Mouse (Mus musculus): Measurements from ENCODE around the gene Zfp324.

Zfp324 gene

DNA sequence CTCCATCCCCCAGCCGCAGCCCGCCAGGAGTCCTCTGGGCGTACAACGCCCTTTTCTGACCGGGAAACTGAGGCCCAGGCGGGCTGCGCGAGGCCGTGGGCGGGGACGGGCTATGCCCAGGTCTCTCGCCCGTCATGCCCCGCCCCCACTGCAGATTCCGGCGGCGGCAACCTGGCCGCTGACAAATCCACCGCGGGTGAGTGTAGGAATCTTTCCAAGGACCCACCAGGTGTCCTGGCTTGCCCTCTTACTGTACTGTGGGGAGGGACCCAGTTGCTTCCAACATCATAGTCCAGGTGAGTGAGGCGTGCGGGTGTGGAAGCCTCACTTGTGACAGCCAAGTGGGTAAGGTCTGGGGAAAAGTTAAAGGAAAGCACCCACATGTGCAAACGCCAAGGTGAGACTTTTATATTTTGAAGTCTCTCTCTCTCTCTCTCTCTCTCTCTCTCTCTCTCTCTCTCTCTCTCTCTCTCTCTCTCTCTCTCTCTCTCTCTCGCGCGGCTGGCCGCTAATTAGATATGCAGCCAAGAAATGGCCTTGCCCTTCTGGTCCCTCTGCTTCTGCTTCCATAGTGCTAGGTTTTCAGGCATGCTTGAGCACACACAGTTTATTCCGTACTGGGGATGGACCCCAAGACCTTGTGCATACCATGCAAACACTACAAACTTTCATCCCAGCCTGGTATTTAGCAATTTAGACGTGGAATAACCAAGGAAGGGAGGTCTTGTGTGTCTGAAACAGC, 637 bp downstream of the Zfp324 start:
- peak; percentile 30 for DNase-seq (ENCODE audit: low spot score)

DNA sequence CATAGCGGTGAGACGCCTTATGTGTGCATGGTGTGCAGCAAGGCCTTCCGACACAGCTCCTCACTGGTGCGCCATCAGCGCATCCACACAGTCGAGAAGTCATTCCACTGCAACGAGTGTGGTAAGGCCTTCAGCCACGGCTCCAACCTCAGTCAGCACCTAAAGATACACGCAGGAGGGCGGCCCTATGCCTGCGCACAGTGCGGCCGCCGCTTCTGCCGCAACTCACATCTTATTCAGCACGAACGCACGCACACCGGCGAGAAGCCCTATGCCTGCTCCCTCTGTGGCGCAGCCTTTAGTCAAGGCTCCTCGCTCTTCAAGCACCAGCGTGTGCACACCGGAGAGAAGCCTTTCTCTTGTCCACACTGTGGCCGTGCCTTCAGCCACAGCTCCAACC, 5.3 kb downstream of the Zfp324 start:
- no peak for DNase-seq (ENCODE audit: low spot score)

GRCm38 (mm10) chr7:12977682-12978389, 12.2 kb downstream of the Zfp324 start, which contains the start of gene Zfp446:
Zfp446 (plus strand) TSS chr7:12977848.
- DNase-seq (ENCODE audit: low spot score), result peak; percentile 92

DNA sequence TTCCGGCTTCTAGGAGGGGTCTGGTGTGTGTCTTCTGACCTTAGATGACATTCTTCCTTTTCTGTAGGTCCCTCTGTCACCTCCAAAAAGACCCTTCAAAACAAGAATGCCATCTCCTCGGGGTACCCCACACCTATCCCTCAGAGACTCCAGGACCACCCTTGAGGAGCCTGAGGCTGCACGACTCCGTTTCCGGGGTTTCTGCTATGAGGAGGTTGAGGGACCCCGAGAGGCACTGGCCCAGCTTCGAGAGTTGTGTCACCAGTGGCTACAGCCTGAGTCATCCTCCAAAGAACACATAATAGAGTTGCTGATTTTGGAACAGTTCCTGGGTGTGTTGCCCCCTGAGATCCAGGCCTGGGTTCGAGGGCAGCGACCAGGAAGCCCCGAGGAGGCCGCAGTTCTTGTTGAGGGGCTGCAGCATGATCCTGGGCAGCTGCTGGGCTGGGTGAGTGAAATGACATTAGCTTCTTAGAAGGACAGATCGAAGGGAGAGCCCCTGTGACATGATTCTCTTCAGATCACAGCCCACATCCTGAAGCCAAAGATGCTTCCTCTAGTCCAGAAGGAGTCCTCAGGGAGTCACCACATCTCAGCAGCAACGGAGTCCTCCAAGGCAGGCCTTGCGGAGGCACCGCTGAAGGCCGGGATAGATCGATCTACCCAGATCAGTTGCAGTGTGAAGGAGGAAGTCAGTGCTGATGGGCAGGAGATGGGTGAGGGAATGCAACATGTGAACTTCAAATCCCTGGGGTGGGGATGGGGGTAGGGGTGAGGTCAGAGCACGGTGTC, 13.5 kb downstream of the Zfp324 start:
- no peak for DNase-seq (ENCODE audit: low spot score)

DNA sequence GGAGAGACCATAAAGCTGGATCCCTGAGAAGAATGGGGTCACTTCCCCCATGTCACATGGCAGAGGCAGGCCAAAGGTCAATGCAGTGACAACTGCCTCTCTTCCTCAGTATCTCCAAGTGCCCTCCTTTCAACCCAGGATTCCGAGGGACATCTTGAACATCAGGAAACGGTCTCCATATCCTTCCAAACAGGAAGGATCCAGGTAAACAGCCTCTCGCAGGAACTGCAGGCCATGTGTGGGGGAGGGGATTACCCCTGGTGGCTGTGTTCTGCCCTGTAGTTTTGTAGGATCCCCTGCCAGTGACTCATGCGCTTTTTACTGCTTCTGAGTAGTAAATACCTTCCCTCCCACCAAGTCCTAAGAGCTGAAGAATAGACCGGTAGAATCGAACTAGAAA, 14.1 kb downstream of the Zfp324 start:
- no peak for DNase-seq (ENCODE audit: low spot score)

- DNase-seq (ENCODE audit: low spot score), result no peak
Measured at GRCm38 (mm10) chr7:12980291-12980690, 14.7 kb downstream of the Zfp324 start.

GRCm38 (mm10) chr7:12985724-12986123, 20.1 kb downstream of the Zfp324 start:
- DNase-seq (ENCODE audit: low spot score), result no peak

DNA sequence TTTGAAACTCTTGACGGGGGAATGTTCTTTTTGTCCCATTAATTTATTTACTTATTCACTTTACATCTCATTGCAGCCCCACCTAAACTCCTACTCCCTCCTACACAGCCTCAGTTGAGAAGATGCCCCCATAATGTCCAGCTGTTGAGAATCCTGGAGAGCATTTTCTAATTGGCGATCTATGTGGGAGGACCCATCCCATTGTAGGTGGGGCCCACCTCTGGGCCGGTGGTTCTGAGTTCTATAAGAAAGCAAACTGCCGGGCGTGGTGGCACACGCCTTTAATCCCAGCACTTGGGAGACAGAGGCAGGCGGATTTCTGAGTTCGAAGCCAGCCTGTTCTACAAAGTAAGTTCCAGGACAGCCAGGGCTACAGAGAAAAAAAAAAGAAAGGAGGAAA, 21.3 kb downstream of the Zfp324 start:
- no peak for DNase-seq (ENCODE audit: low spot score)

DNA sequence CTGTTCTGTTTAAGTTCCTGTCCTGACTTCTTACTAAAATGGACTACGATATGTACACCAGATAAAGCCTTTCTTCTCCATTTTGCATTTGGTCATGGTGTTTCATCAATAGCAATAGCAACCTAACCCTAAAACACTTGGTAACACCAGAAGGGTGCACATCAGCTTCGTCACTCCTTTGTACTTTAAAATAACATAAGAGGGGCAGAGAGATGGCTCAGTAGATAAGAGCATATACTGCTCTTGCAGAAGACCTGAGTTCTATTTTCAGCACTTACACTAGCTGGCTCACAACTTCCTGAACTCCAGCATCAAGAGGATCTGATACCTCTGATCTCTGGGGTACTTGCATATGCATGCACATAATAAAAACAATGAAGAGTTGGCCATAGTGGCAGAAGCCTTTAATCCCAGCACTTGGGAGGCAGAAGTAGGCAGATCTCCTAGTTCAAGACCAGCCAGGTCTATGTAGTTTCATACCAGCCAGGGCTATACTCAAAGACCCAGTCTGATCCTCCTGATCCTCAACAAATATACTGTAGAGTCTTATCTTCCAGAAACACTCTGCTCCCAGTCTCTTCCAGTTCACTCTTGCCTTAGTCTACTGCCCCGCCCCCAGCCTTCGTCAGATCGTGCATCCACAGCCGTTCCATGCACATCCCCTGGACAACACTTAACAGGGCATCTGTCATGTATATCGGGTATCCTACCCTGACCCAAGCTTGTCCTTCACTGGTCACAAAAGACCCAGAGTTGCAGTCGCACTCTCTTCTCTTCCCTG, 22.0 kb downstream of the Zfp324 start:
- DNase-seq (ENCODE audit: low spot score), result no peak

DNA sequence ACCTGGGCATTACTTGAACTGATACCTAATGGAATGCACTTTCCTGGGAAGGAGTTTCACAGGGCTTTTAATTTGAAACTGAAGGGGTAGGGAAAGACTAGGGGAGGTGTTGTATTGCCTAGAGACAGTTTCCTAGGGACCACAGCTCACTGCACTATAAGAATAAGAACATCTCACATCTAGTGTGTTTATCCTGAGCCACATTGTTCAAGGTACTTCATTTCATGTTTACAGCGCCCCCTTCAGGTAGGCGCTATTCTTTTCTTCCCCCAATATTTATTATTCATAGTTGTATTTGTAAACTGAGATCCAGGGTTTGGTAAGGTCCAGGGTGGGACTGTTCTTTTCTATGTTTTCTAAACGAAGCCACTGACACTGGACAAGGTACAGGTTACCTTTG, 26.6 kb downstream of the Zfp324 start:
- DNase-seq (ENCODE audit: low spot score), result no peak

DNA sequence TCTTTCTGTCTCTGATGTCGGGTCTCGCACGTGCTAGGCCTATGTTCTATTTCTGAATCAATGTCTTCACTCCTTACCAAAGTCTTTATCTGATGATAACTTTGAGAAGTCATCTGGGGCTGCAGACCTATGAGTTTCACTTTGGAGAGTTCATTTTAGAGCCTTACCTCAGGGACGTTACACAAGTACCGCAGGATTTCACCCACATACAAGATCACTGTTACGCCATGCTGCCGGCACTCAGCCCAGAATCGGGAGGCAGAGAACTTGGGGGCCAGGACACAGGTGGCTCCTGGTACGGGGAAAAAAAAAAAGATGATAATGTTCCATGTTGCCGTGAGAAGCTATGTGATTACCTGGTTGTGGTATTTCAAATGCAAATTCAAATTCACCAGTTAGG, 27.5 kb downstream of the Zfp324 start:
- DNase-seq (ENCODE audit: low spot score), result no peak

DNA sequence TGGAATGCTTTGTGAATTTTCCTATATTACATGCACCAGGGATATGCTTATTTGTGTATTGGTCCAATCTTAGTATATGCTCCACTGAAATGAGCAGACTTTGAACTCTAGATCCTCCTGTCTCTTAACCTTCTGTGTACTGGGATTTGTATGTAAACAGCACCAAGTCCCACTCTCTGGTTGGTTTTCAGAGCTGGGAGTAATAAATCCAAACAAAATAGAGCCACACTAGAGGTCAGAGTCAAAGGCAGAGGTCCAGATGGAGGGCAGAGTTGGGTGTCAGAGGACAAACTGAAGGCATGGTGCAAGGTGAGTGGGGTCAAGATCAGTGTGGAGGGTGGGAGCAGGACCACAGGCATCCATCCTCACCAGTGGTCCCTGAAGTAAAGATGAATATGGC, 30.2 kb downstream of the Zfp324 start:
- DNase-seq (ENCODE audit: low spot score), result no peak

- no peak for DNase-seq (ENCODE audit: low spot score)
Measured at GRCm38 (mm10) chr7:12997230-12997629, 31.6 kb downstream of the Zfp324 start.

DNA sequence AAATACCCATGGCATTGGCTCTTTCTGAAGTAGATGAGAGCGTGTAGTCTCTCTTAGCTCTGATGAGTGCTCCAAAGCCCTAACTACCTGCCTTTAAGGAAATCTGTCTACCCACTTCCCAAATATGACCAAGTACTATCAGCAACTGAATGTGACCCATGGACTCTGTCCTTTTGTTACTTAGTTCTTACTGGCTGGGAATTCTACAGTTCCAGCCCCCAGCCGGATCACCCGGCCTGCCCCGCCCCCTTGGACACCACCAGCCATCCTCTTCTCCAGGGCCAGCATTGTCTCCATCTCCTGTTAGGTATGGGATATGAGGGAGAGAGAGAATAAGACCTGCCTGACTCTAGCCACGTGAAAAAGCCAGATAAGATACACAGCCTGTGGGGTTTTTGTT, 32.4 kb downstream of the Zfp324 start, which contains the start of gene Slc27a5:
Gene Slc27a5 (minus strand): TSS at position 140 of the 400 bp plus-strand sequence.
- DNase-seq (ENCODE audit: low spot score), result no peak

- no peak for DNase-seq (ENCODE audit: low spot score)
Measured at GRCm38 (mm10) chr7:12998851-12999250, 33.2 kb downstream of the Zfp324 start, which contains the start of gene Trim28. Trim28 (plus strand) TSS chr7:12999114.

DNA sequence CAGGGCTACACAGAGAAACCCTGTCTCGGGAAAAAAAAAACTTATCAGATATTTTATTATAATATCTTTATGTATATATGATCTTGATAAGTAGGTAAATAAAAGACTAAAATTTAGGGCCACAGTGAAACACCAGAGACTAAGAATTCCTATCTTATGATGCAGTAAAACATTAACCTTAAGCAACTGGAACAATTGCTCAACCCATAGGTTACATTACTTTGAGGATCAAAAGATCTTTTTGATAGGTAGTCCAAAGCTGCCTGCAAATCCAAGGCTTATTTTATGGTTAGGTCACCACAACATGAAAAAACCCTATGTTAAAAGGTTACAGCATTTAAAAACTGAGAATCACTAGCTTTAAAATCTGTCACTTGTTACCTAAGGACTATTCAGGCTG, 35.9 kb downstream of the Zfp324 start:
- DNase-seq (ENCODE audit: low spot score), result no peak

- no peak for DNase-seq (ENCODE audit: low spot score)
Measured at GRCm38 (mm10) chr7:13003380-13003779, 37.7 kb downstream of the Zfp324 start.

DNA sequence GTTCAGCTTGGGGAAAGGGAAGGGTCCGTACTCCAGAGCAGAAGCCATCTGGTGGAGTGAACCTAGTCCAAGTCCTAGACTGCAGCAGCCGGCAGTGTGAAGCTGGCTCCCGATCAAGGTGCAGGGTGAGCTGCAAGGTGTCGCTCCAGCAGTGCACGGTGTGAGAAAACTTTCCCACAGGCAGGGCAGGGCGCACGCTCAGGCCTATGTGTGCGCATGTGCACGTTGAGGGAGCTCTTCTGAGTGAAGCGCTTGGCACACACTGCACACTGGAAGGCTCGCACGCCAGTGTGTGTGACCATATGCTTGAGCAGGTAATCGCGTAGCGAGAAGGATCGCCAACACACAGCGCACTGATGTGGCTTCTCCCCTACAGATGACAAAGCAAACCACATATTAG, 40.4 kb downstream of the Zfp324 start:
- DNase-seq (ENCODE audit: low spot score), result no peak

GRCm38 (mm10) chr7:13006531-13006930, 40.9 kb downstream of the Zfp324 start:
- DNase-seq (ENCODE audit: low spot score), result no peak

GRCm38 (mm10) chr7:13007341-13008092, 41.9 kb downstream of the Zfp324 start:
- DNase-seq (ENCODE audit: low spot score), result no peak

Measured in ovary, postnatal 10 days (tissue).